Mouse (Mus musculus) right cerebral cortex, adult 2 months (tissue): Measurements from ENCODE around the gene Trabd.
A peak's percentile ranks its signal among the peaks of the same experiment; 100 is the strongest.

Source experiments
- DNase-seq, 2 experiments: peaks; one replicate each; pipeline ENCODE4 v3.0.0; 2021 to 2022; ENCODE audit warnings: low spot score in 2 of 2

Gene Trabd

GRCm38 (mm10) chr15:89127364-89127940 is 52.5 kb downstream of the Trabd start:
- no peak for DNase-seq

- DNase-seq = peak; percentile 87 to 92
Observed at GRCm38 (mm10) chr15:89128382-89129350, 53.7 kb downstream of the Trabd start, which contains the start of gene Hdac10. TSS of gene Hdac10 (minus strand) at chr15:89128700.

DNA sequence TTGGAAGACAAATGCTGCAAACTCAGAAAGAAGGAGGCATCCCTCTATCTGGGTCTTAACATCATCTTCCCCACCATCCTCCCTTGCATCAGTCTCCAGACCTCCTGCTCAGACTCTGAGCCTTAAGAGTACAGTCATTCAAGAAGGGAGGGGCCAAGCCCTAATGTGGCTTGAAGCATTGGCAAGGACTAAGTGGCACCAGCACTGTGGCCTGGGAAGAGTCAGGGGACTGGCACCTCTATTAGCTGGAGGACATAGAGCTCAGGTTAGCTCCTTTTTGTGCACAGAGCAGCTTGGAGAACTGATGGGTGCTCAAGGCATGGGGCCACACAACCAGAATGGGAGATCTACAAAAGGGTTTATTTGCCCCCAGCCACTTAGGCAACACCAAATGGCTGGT is 55.3 kb downstream of the Trabd start:
- DNase-seq = no peak

DNA sequence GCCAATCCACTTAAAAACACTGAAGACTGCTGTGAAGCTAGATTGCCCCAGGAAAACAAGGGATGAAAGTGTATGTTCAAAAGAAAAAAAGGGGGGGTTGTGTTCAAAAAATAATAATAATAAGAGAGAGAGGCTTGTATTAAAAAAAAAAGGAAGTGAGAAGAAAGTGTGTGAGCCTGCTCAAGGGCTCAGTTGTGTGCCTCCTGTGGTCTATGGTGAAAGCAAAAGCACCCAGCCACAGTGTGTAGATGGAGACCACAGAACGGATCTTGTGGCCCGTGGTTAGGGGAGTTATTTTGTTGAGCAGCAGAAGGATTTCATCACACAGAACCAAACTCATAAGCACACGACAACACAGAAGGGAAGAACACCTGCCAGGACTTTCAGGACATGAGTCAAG is 56.4 kb downstream of the Trabd start:
- DNase-seq = no peak
